Mouse (Mus musculus): ENCODE results near the gene Loxl3.

Loxl3 gene

DNA sequence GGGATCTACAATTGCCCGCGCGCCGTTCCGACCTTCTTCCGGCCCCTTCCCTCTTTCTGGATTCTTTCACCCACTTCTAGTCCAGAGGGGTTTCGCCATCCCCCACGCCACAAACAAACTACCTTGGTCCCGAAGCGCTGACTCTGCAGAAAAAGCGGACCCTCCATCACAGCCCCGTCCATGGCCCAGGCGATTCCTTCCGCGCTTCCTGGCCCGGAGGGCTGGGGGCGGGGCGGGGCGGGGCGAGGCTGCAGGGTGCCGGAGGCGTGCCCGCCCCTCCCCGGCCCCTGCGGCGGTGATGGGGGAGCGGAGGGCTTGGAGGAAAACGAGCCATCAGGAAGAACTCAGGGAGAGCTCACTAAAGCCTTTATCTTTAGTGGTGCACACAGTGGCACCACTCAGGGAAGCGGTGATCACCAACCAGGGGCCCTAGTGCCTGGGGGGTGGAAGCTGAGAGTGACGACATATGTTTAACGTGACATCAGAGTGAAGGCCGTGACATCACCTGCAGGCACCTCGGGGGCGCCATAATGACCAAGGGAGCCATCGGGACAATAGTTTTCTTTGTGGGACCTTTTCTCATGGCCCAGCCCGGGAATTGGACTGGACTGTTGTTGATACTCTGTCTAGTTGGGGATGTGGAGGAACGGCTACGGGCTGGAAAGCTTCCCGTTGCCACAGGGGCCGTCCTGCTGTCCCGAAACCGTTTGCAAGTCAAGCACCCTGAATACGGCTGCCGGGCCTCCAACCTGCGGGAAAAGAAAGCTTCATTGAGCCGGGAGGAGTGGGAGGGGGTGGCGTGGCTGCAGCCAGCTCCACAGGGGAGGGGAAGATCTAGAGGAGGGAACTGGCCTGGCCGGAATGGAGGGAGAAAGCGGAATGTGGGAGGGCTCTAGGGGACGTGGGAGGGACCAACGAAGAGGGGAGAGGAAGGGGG lies at the start of gene Loxl3, which contains the start of gene Dok1:
TSS of gene Loxl3 (plus strand) at position 925 of the 937 bp plus-strand sequence.
TSS of gene Dok1 (minus strand) at position 223 of the 937 bp plus-strand sequence.
- peak; percentile 82 for DNase-seq

DNA sequence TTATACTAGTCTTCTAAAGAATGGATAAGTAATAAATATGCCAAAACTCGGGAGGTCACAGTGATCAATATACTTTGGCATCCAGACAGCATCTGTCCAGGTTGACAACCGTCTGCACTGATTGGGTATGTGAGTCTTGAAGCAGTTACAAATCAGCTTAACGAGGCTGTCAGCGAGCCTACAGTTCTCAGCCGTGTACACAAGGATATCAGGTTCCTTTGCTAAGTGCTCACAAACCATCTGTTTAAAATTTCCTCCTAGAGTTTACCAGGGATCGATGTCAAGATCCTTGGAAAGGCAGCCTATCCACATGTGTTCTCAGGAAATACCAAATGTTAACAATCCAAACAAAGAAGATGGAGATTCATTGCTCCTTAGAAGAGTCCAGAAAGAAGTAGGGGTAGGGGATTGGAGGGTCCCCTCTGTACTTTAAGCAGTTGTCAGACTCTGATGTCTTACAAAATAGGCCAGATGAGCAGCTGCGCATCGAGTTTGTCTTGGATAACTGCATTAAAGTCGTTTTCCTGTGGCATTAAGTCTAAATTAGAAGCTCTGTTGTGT lies 46.5 kb upstream of the Loxl3 start:
- peak; percentile 10 for DNase-seq

DNA sequence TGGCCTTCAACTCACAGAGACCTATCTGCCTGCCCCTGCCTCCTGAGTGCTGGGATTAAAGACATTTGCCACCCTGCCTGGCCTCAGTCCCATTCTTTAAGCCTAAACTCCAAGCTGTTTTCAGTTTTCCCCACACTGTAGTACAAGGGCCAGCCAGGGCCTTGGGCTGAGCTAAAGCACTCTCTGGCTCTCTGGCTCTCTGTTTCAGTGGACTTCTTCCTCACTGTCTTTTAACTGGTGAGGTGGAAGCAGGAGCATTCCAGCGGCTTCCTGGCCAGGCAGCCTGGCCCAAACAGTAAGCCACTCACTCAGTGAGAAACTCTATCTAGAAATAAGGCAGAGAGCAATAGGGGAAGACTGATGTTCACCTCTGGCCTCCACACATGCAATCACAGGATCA lies 40.3 kb upstream of the Loxl3 start:
- DNase-seq, result no peak

DNA sequence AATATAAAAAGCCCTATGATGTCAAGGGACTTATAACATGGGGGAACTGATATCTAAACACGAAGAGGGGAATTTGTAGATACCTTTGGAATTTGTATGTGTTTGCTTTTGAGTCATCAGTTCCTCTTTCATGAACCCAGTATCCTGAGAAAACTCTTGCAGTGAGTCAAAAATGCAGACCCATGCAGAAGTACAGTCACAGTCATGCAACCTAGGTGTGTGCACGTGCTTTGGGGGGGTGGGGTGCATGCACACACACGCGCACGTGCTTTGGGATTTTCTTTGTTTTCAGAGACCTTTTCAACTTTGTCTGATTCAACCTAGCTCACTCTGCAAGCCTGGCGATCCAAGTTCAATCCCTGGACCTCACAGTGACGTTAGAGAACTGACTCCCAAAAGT lies 39.6 kb upstream of the Loxl3 start:
- no peak for DNase-seq

DNA sequence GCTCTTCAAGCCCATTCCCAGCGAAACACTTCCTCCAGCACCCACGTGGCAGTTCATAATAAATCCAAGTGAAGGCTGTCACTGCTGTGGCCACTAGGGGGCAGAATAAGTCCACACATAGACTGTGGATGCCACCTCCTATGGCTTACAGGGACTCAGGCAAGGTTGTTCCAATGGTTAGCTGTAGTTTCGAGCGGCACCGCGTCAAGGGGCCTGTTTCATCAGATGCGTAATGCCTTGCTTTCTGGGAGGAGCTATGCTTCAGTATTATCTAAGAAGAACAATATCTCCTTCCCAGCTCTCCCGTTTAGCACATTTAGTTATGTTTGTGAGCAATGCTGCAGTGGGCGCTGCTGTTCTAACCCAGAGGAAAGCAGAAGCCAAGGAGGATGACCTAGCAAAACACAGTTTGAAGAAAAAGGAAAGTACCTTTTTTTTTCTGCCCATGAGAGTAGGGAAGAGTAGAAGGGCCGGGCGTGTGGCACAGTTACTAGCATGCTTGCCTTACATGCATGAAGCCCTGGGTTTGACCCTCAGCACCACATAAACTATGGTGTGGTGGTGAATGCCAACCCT lies 37.1 kb upstream of the Loxl3 start:
- peak; percentile 96 for DNase-seq

DNA sequence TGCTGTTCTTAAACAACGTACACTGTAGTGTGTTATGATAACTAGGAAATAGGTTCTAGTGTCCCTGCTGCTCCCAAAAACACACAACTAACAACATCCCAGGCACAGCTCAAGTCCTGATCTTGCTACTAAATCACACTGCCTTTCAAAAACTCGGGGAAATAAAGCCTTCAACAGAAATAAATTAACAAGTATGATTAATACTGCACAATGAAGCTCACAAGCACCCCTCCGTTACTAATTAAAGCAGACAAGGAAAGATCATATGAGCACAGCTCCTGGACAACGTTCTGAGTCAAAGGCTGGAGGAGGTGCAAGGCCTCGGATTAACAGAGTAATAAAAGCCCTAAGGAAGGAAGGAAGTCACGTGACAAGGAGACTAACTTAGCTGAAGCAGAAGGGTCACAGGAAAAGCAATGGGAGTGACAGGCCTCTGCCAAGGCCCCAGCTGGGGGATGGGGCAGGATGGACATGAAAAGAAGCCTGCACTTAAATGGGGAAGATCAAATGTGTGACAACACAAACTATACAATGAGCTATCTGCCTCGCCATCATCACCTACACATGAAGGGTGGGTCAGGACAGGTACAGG lies 36.4 kb upstream of the Loxl3 start:
- DNase-seq, result peak; percentile 18

DNA sequence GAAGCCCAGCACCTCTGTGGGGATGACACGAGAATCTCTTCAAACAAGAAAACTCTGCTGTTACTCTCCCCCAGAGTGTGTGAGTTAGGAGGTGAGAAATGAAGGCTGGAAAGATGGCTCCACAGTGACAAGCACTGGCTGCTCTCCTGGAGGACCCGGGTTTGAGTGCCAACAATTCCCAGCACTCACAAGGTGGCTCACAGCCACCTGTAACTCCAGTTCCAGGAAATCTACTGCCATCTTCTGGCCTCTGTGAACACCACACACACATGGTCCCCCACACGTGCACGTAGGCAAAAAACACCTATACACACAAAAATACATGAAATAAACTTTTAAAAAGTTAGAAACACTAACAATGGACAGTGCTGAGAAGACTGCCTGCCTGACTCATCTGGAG lies 35.6 kb upstream of the Loxl3 start:
- DNase-seq, result no peak

DNA sequence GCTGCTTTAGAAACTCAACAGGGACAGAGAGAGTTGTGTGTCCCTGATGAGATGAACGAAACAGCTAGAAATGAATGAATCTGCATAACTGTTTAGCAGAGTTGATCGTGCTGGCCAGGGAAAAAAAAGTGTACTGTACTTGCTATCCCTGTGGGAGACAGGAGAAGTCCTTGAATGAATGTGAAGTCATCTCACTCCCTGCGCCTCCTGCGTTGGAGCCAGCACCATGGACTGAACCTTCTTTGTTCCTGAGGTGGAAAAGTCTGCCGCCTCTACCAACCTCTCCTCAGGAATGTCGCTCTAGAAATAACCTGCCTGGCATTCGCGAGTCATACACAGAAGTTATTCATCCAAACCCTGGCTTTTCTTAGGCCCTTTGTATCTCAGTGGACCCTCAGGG lies 34.0 kb upstream of the Loxl3 start:
- DNase-seq, result no peak

DNA sequence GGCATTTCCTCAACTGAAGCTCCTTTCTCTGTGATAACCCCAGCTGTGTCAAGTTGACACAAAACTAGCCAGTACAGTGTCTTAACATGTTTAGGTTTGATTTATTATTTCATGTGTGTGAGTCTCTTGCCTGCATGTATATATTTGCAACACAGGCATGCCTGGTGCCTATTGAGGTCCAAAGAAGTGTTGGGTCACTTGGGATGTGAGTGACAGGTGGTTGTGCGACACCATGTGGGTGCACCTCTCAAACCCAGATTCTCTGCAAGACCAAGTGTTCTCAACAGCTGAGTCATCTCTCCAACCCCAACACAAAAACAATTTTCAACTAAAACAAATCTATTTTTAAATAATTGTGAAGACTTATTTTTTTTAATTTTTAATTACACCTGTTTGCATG lies 30.9 kb upstream of the Loxl3 start:
- no peak for DNase-seq

DNA sequence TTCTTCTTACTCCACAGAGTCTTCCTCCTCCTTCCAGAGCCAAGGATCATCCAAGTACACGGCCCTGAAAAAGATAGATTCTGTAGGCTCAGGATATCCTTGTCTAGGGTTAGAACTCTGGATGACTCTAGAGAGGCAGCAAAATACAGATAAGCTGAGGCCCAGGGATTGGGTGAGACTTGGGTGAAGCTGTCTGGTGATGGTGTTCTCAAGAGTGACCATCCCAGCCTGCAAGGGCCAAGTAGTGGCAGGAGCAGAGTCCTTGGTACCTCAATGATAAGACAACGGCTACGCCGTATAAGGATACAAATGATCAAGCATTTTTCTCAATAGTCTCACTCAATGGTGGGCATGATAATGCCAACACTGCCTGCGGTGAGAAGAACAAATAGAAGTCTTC lies 30.1 kb upstream of the Loxl3 start:
- no peak for DNase-seq

DNA sequence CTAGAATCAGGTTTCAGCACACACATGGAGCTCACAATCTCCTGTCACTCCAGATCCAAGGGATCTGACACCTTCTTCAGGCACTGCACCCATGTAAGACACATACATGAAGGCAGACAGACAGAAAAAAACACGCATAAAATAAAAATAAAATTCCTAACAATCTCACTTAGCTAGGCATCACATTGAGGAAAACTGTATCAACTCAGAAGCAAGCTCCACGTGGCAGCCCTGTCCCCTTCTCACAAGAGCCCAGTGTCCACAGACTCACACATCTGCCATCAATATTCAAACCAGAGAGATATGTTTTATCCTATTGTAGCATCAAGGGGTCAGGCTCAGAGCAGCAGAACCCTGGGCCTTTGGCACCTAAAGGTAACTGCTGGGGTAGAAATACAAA lies 29.7 kb upstream of the Loxl3 start:
- DNase-seq, result no peak

DNA sequence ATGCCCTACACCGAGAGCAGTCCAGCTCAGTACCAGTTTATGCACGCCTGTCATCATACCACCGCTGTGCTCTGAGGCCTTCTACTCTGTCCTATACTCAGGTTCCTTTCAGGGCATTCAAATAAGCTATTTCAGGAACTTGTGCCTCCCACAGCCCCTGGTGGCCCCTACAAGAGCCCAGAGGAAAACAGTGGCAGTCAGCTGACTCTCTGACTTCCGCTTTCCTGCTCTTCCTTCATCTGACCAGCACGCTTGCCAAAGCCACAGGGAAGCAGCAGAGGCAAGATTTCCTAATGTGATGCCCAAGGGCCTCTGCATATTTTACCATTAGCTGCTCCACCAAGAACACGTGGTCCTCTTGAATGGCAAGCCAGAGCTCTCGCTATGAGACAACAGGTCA lies 29.1 kb upstream of the Loxl3 start:
- no peak for DNase-seq

DNA sequence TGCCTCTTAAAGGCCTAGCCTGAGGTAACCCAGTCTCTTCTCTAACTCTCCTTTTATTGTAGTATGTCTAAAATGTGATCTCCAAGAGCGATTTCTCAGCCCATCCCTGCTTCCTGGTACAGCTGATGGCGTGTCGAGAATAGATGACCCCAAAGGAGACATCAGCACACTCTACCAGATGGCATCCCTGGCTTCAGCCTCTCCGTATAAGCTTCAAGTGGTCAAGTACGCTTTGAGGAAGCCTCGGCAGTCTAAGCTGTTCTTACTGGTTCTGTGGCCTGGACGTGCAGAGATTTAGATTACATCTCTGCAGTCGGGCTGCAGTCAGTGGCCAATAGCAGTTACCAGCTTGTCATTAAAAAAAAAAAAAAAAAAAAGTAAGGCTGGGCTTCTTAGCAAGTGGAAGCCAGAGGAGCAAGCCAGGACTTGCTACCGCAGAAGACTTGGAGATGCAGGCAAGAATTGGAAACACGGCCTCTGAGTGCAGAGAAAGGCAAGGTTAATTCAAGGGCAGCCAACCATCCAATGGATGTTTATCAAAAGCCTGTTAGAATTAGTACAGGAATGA lies 28.4 kb upstream of the Loxl3 start:
- DNase-seq, result no peak

DNA sequence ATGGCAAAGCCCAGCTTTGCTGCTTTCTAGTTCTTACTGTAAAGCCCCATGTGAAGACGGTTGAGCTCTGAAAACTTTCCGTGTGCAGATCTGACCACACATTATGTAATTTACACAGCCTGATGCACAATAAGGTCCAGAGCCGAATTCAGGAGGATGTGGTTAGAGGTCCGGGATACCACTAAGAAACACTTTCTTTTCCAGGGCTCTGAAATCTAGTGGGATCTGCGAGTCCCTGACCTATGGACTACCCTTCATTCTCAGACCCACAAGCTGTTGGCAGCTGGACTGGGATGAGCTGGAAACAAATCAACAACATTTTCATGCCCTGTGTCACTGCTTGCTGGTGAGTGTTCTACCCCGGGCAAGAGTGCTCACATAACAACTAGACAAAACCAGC lies 27.9 kb upstream of the Loxl3 start:
- no peak for DNase-seq

DNA sequence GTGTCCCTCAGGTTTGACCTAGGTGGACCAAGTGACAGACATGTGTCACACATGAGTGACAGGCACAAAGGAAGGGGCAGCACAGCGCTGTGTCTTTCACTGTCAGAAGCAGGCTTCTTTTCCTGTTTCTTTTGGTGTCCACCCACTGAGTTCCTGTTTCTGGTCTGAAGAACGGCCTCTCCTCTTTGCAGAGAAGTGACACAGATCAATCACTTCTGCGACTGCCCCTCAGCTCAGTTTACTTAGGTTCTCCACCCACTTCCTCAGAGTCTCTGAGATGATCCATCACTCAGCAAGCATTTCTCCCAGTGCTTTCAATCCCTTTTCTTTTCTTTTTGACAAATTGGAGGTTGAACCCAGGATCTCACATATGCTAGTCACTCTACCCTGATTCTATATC lies 25.3 kb upstream of the Loxl3 start:
- no peak for DNase-seq

DNA sequence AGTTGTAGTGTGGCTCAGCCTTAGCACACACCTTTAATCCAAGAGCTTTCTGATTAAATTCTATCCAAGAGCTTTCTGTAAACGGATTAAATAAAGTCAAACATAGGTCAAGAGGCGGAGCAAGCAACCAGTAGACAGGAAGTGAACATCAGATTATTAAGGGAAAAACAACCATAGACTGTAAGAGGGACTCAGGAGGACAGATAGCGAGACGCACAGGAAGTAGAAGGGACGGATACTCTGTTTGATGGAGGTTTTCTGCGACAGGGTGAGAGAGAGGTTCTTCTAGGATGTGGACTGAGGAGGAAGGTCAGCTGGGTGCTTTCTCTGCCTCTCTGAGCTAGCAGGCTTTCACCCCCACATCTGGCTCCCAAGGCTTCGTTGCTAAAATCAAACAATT lies 24.0 kb upstream of the Loxl3 start:
- DNase-seq, result peak; percentile 34

DNA sequence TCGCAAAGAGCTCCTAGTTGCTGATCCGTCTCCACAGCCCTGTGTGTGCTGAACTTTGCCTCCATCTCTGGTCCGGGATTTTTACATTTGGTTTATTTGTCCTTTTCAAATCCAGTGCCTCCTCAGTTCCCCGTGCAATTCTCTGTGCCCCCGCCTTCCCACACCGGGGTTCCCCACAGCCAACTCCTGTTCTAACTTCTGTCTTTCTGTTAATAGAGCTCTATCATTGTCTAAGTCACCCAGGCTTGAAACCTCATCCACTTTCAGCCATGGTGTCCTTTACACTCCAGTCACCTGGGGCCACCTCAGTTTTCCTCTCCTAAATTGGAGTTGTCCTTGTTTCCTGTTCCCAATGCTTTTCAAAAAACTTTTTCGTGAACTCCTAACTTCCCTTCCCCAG lies 22.7 kb upstream of the Loxl3 start:
- no peak for DNase-seq

DNA sequence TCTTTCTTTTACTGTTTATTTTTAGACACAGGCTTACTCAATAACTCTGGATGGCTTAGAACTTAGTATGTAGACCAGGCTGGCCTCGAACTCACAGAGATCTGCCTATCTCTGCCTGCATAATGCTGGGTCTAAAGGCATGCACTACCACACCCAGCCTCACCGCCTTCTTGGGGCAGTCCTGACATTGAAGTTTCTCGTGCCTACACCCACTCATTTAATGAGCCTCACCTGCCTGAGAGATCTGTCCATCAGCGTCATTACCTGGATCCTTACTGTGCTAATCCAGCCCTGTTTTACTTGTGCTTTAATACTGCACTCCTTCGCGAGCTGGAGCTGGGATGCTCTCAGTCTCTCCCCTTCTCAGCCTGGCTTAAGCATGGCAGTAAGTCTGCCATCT lies 22.2 kb upstream of the Loxl3 start:
- no peak for DNase-seq

DNA sequence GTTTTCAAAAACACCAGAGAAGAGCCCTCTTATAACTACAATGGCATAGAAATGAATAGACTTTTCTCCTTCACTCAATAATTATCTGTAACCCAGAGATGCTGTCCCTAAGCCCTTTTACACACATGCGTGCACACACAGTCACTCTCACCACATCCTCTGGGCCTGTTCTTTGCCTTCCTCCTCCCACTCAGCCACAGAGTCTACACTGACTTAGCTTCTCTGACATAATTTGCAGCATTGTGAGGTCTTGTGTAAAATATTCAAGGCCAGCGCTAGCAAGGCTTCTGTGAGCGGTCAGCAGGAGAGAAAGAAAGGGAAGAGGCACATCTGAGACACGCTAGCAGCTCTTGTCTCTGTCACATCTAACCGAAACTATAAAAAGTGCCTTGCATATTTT lies 20.5 kb upstream of the Loxl3 start:
- peak; percentile 45 for DNase-seq

DNA sequence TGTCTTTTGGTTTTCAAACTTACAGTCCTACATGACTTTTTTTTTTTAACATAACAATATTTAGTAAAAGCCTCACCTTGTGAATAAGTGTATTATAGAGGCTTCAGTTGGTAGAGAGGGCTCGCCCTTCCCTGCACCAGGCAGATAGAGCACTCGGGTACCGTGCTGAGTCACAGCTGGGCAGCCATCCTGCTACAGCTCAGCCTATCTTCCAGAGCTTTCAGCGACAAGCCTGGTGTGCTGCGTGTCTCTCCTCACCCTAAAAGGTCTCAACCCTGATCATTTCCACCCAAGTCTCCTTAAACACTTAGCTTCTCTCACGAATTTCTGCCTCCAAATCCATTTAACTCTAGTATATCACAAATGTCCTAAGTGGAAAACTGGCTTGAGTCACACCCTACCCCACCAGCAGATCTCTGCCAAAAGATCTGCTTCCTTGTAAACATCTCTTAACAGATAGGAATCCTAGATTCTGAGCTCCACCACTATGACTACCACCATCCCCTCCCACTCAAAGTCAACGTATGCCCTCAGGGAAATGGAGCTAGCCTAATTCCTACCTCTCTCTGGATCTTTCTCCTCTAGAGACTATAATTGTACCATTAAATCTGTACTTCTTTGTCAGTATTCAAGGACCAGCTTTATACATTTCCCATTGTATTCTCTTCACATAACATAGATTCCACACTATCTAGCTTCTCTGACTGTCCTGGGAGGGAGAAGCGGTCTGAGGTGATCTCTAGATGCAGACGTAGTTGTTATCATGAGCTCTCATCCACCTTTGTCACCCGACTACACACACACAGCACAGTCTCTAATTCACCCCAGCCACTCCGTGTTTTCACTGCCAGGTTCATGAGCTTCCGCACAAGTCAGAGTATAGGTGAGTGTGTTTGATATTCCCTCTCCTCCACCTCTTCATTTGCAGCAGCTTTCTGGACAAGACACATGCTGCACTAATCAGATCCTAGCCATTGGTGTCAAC lies 19.2 kb upstream of the Loxl3 start:
- DNase-seq, result no peak

DNA sequence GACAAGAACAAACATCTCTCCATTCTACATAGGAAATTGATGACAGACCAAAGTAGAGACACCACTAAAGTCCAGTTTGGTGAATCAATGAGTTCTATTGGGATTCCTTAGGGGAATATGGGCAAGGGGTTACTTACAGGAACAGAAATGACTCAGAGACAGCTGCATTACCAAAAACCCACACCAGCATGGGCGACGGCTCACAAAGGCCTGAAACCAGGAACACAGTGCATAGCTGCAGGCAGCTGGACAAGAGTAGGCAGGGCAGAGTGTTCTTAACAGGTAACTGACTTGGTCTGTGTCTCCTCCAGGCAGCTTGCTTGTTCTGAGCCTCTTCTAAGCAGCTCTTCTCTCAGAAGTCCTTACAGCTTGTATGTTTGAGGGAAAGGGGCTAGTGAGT lies 18.2 kb upstream of the Loxl3 start:
- no peak for DNase-seq

DNA sequence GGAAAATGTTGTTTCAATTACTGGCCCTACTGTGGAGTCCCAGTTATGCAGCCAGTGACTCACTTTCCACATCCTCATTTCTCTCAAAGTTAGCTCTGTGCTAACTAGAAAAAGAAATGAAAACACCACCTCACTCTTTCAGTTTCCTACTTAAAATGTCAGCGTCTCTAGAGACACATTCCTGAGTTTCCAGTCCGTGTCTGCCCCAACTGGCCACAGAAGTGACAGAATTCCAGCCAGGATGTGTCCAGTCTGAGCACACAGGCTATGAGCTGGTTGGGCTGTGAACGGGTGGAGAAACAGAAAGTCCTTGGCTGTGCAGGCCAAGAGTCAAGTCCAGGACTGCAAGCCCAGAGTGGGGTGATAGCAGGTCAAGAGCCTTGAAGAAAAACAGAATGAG lies 16.8 kb upstream of the Loxl3 start:
- no peak for DNase-seq
